Mouse (Mus musculus) heart, embryonic 13.5 days (tissue): Measurements from ENCODE around the gene Sema5a. TPM values are rescaled to one million over a fixed set of nuclear protein-coding genes. Genes with fewer than 3 reads are reported as not detected.

Experiments
- ATAC-seq: fragments of 200-750 bp; cut with Nextera tagmentation; 2 replicates; pipeline ENCODE4 v1.8.0; 2017; ENCODE audit warnings: moderate TSS enrichment; ENCODE audit not compliant: insufficient number of reproducible peaks, low FRiP score, low TSS enrichment; ENCODE audit errors: extremely low read depth
- H3K27ac ChIP-seq: fragments of 300-500 bp; sonication (generic); replicated peaks from 2 replicates; pipeline ENCODE4 v1.5.1; 2015; ENCODE audit warnings: moderate library complexity, mild to moderate bottlenecking, inconsistent platforms
- H3K27me3 ChIP-seq: fragments of 300-500 bp; sonication (generic); replicated peaks from 2 replicates; pipeline ENCODE4 v1.6.1; 2015; ENCODE audit warnings: mild to moderate bottlenecking, inconsistent platforms
- H3K36me3 ChIP-seq: fragments of 300-500 bp; sonication (generic); 2 replicates; pipeline ENCODE4 v1.6.1; 2015; ENCODE audit warnings: mild to moderate bottlenecking, inconsistent platforms
- H3K4me1 ChIP-seq: fragments of 300-500 bp; sonication (generic); 2 replicates; pipeline ENCODE4 v1.6.1; 2015; ENCODE audit warnings: inconsistent platforms
- H3K4me2 ChIP-seq: fragments of 300-500 bp; sonication (generic); 2 replicates; pipeline ENCODE4 v1.6.1; 2015; ENCODE audit warnings: inconsistent platforms, mild to moderate bottlenecking, moderate library complexity
- H3K4me3 ChIP-seq: fragments of 300-500 bp; sonication (generic); 2 replicates; pipeline ENCODE4 v1.5.1; 2015; ENCODE audit warnings: moderate library complexity, mild to moderate bottlenecking, inconsistent platforms
- H3K9ac ChIP-seq: fragments of 300-500 bp; sonication (generic); 2 replicates; pipeline ENCODE4 v1.6.1; 2015; ENCODE audit warnings: inconsistent platforms, mild to moderate bottlenecking, moderate library complexity
- H3K9me3 ChIP-seq: fragments of 300-500 bp; sonication (generic); 2 replicates; pipeline ENCODE4 v1.6.1; 2016; ENCODE audit warnings: inconsistent platforms
- WGBS: fragments of 180-500 bp; shearing (Covaris S2); methylation state at CpG from one replicate; pipeline ENCODE4 v1.1.7; 2015; ENCODE audit warnings: mixed read lengths; 5-methylcytosine and 5-hydroxymethylcytosine counted together
- polyA plus RNA-seq: library from polyadenylated mRNA; unstranded; fragments of >200 nt; fragmentation: Nextera tagmentation; extraction: Ambion mirVana; gene quantifications from 2 replicates; pipeline ENCODE4 v1.2.1, GENCODE M21; 2015

Gene Sema5a
- polyA plus RNA-seq, 1 experiment from 2014 or later = 6.3 TPM

DNA sequence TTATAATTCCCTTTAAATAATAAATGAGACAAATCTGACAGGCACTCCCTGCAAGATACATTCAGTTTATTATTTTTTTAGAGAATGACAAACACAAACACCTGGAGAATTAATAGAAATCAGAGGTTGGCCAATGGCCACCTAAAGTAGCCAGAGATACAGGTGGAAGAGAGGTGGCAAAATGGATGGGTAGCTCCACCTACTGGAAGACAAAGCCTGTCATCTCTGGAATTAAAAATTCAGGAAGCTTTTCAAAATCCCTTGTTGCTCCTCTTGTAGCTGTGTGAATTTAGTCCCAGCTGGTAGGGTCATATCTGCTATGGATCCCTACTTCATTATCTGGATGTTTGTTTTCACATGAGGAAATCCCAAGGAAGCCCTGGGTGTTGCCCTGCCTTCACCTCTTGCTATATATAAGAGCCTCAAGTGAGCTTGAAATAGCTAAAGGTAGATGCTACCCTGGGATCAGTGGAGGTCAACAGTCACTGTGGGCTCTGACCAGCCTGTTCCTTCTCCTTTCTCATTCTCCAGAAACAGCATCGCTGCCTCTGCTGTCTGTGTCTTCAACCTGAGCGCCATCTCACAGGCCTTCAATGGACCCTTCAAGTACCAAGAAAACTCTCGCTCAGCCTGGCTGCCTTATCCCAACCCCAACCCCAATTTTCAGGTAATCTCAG lies 323.7 kb downstream of the Sema5a start:
- H3K4me1 ChIP-seq = no peaks in the 10 kb centered on the region
- H3K9me3 ChIP-seq = no peaks in the 10 kb centered on the region
- no peaks in the 10 kb centered on the region for H3K36me3 ChIP-seq
- no peak overlapping the region for H3K4me3 ChIP-seq
- H3K4me2 ChIP-seq = no peak overlapping the region
- H3K27ac ChIP-seq = no peak overlapping the region
- H3K27me3 ChIP-seq = no peaks in the 10 kb centered on the region
- 89% methylated on average over 3 of the region's 3 CpGs for WGBS
- H3K9ac ChIP-seq = no peak overlapping the region
- no peak for ATAC-seq

DNA sequence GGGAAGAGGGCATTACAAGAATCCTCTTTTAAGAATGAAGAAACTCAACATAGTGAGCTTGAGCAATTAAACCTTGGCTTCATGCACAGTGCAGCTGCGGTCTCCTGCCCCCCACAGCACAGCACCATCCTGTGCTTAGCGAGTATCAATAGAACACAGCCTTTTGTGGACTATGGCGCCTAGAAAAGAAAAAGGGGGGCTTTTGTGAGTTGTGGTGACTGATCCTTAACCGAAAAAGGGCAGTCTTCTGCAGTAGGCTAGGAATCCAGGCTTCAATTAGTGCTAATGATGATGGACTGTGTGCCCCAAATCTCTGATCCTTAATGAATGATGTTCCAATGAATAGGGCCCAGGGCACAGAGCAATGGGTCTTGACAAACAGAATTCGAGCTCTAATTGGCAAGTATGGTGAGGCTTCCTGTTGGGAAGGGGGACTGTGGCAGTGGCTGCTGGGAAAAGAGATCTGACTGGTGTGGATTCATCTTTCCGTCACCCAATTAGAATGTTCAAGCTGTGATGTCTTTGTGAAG lies 324.3 kb downstream of the Sema5a start:
- no peaks in the 10 kb centered on the region for H3K36me3 ChIP-seq
- H3K4me2 ChIP-seq = no peak overlapping the region
- no peaks in the 10 kb centered on the region for H3K9me3 ChIP-seq
- WGBS = 75% methylated on average over 6 of the region's 6 CpGs
- no peak overlapping the region for H3K4me3 ChIP-seq
- no peak overlapping the region for H3K27ac ChIP-seq
- H3K4me1 ChIP-seq = no peaks in the 10 kb centered on the region
- no peak for ATAC-seq
- no peak overlapping the region for H3K9ac ChIP-seq
- H3K27me3 ChIP-seq = no peaks in the 10 kb centered on the region

DNA sequence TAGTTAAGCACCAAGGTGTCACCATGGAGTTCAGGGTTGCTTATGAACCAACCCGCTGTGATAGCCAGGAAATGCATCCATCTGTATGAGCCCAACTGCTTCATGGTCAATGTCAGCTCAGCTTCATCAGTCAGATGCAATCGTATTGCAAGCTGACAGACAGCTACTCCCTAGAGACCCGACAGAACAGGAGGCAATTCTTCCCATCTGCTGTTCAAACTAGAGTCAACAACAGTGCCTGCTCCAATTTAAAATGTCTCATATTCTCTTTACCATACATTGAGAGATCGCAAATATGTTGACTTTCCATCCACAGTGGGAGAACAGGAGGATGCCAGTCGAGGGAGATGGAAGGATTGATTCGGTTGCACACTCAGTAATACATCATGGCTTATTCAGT lies 329.7 kb downstream of the Sema5a start:
- H3K4me1 ChIP-seq = 0 out of 2 replicates have a peak, but pooled peaks cover 4% of the 10 kb centered on the region
- H3K9ac ChIP-seq = no peak overlapping the region
- H3K4me2 ChIP-seq = no peak overlapping the region
- WGBS = 75% methylated on average over 6 of the region's 6 CpGs
- no peak overlapping the region for H3K27ac ChIP-seq
- no peak for ATAC-seq
- H3K36me3 ChIP-seq = no peaks in the 10 kb centered on the region
- H3K27me3 ChIP-seq = no peaks in the 10 kb centered on the region
- H3K9me3 ChIP-seq = no peaks in the 10 kb centered on the region
- H3K4me3 ChIP-seq = no peak overlapping the region

DNA sequence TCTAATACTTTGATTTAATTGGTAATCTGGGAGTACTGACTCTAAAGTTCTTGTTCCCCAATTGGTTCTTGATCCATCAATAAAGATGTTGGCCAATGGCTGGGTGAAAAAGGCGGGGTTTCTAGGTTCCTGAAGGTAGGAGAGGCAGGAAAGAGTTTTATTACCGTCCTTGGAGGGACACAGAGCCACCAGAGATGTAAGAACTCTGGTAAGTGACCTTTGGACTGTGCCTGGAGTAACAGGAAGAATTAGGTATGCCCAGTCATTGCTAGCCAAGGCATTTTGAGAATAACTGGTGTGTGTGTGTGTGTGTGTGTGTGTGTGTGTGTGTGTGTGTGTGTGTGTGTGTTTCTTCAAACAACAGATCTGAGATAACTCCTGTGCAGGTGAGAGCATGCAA lies 330.6 kb downstream of the Sema5a start:
- Histone ChIP-seq H3K27ac (no peak overlapping the region), H3K9me3 (no peaks in the 10 kb centered on the region), H3K9ac (no peak overlapping the region), H3K4me3 (no peak overlapping the region), H3K4me2 (no peak overlapping the region), H3K27me3 (no peaks in the 10 kb centered on the region), H3K36me3 (no peaks in the 10 kb centered on the region), H3K4me1 (0 out of 2 replicates have a peak, but pooled peaks cover 4% of the 10 kb centered on the region)
- no peak for ATAC-seq
- 76% methylated on average over 2 of the region's 2 CpGs for WGBS

DNA sequence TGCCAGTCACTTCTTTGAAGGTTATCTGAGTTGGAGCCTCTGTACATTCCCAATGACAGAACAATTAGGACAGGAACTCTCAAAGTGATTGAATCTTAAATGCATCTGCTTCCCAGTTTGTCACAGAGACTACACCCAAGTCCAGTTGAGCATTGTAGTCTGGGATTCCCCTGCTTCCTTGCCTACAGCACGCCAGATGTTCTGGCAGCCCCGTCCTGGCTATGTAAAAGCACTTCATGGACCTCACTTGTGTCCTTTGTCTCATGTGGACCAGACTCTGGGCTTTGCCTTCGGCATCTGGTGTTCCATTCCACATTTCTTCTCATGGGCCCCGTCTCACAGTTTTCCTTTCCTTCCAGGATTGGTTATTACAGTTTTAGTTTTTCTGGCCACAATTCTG lies 334.7 kb downstream of the Sema5a start:
- Histone ChIP-seq H3K9ac (no peak overlapping the region), H3K36me3 (no peaks in the 10 kb centered on the region), H3K27me3 (no peaks in the 10 kb centered on the region), H3K4me3 (no peak overlapping the region), H3K27ac (no peak overlapping the region), H3K4me2 (no peak overlapping the region), H3K4me1 (0 out of 2 replicates have a peak, but pooled peaks cover 4% of the 10 kb centered on the region), H3K9me3 (no peaks in the 10 kb centered on the region)
- no peak for ATAC-seq
- 75% methylated on average over 4 of the region's 4 CpGs for WGBS

DNA sequence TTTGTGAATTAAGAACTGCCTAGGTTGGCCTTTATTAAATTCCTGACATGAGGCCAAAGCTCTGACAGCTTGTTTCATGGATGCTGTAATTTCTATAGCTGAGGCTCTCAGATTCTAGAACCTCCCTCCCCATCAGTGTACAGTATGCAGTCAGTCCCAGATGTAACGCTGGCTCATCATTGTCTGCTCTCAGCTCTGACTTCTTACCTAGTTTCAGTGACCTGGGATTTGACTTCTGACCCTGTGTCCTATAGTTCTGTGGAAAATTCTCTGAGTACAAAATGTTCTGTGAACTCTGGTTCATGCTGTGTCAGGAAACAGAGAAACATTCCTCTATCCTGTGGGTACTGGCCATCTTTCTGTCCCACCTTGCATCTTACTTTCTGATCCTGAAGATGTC lies 346.0 kb downstream of the Sema5a start:
- no peak for ATAC-seq
- Histone ChIP-seq H3K4me3 (no peak overlapping the region), H3K36me3 (no peaks in the 10 kb centered on the region), H3K4me2 (no peak overlapping the region), H3K27ac (no peak overlapping the region), H3K9me3 (no peaks in the 10 kb centered on the region), H3K27me3 (no peaks in the 10 kb centered on the region), H3K9ac (no peak overlapping the region), H3K4me1 (no peaks in the 10 kb centered on the region)
- WGBS = 79% methylated on average over 1 of the region's 1 CpGs

DNA sequence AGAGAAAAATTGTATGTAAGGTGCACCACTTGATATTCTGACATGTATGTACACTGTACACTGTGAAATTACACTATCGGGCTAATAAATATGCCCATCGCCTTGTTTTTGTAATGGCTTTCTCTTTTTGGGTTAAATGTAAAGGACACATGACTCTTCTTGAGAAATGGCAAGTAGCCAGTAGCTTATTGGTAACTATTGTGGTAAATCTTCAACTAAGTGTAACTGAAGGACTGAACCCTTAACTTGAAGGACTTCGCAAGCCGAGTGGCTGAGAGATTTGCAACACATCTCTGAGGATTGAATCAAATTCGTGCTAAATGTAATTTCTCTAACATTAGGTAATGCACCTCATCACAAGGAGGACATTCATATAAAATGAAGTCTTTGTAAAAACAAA lies 349.1 kb downstream of the Sema5a start:
- Histone ChIP-seq H3K4me3 (no peak overlapping the region), H3K27me3 (no peaks in the 10 kb centered on the region), H3K9me3 (no peaks in the 10 kb centered on the region), H3K27ac (no peak overlapping the region), H3K4me1 (no peaks in the 10 kb centered on the region), H3K4me2 (no peak overlapping the region), H3K36me3 (no peaks in the 10 kb centered on the region), H3K9ac (no peak overlapping the region)
- WGBS = 84% methylated on average over 5 of the region's 5 CpGs
- no peak for ATAC-seq

DNA sequence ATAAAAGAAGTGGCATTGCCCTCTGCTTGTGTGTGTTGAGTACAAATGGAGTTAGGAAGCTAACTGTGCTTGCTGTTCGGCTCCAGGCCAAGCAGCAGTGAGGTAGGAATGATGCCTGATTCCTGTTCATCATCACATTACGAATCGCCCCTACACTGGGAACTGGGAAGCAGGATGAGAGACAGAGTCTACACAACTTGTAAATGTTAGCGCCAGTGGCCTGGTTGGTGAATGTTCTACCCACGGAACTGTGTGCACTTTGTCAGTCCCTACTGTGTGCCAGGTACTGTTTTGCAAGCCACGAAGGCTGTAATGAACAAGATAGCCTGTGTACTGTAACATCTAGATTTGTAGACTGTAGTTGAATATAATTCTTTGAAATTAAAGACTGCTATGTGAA lies 352.0 kb downstream of the Sema5a start:
- Histone ChIP-seq H3K4me3 (no peak overlapping the region), H3K9me3 (no peaks in the 10 kb centered on the region), H3K27ac (no peak overlapping the region), H3K9ac (no peak overlapping the region), H3K4me1 (no peaks in the 10 kb centered on the region), H3K36me3 (no peaks in the 10 kb centered on the region), H3K4me2 (no peak overlapping the region), H3K27me3 (no peaks in the 10 kb centered on the region)
- WGBS = 77% methylated on average over 6 of the region's 6 CpGs
- no peak for ATAC-seq

DNA sequence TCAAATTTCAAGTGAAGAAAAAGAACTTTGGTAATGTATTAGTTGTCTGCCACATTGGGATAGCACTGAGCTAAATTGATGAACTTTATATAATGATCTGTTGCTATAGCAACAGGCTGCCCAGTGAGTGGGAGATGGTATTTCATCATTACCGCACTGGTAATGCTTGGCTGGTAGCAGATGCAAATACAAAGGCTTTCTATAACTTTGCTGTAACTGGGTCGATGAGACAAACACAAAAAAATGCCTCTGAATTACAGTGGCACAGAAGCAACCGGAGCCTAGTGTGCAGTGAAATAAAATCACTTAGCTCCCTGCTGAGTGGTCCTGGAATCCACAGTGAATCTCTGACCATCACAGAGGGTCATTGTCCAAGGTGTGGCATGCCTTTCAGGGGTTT lies 352.6 kb downstream of the Sema5a start:
- Histone ChIP-seq H3K36me3 (no peaks in the 10 kb centered on the region), H3K4me1 (no peaks in the 10 kb centered on the region), H3K4me2 (no peak overlapping the region), H3K9me3 (no peaks in the 10 kb centered on the region), H3K27ac (no peak overlapping the region), H3K4me3 (no peak overlapping the region), H3K27me3 (no peaks in the 10 kb centered on the region), H3K9ac (no peak overlapping the region)
- WGBS = 77% methylated on average over 3 of the region's 3 CpGs
- no peak for ATAC-seq

DNA sequence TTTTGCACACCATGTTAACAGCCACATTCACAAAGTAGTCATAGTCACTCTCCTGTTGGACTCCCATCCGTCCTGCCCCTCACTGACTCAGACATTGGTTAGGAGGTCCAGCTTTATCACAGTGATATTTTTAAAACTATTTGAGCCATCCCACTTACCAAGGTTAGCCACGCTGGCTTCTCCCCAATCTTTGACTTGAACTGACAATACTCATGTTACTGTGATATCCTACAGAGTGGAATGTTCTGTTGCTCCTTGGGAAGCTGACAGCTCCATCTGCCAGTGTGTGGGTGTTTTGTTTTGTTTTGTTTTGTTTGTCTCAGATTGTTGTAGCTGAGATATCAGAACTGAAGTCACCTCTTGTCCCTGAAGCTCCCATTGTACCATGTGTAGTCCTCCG lies 362.6 kb downstream of the Sema5a start:
- 53% methylated on average over 3 of the region's 3 CpGs for WGBS
- H3K4me3 ChIP-seq = no peak overlapping the region
- no peaks in the 10 kb centered on the region for H3K27me3 ChIP-seq
- no peak for ATAC-seq
- H3K9ac ChIP-seq = no peak overlapping the region
- peaks cover 22% of the 10 kb centered on the region for H3K4me1 ChIP-seq
- H3K36me3 ChIP-seq = no peaks in the 10 kb centered on the region
- no peak overlapping the region for H3K4me2 ChIP-seq
- no peaks in the 10 kb centered on the region for H3K9me3 ChIP-seq
- H3K27ac ChIP-seq = no peak overlapping the region

DNA sequence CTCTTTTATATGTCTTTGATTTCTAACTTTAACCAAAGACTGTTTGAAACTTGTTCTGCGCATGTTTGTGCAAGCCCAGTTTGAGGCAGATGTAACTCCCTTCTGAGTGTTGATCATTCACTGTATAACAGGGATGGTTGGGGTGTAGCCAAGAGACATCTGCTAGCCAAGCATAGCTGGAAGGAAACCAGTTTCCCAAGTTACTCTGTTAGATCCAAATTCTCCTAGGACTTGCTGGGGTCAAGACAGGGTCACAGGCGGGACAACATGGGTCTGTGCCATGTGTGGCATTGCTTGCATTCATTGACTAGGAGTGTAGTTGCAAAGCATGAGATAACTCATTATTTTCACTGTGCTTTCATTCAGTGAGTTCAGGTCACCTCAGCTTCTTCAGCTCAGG lies 366.2 kb downstream of the Sema5a start:
- peaks cover 22% of the 10 kb centered on the region for H3K4me1 ChIP-seq

DNA sequence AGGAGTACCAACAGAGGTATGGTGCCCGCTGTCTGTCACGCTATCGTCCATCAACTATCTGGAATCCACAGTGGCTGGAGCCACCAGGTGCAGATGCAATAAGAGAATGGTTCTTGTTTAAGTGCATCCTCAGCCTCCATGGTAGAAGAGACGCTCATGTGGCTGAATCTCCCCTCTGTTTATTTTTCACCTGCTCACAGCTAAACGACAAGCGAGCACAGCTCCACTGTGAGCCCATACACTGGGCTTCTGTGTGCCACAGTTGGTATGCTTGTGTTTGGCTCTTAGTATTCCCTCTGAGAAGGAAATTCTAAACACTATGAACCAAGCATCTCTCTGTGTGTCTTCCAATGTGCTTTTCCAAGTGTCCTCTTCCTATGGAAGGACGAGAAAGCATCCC lies 366.6 kb downstream of the Sema5a start:
- Histone ChIP-seq H3K27me3 (no peaks in the 10 kb centered on the region), H3K9ac (no peak overlapping the region), H3K4me2 (no peak overlapping the region), H3K36me3 (no peaks in the 10 kb centered on the region), H3K4me3 (no peak overlapping the region), H3K9me3 (no peaks in the 10 kb centered on the region), H3K27ac (no peak overlapping the region), H3K4me1 (peaks cover 22% of the 10 kb centered on the region)
- 82% methylated on average over 7 of the region's 7 CpGs for WGBS
- no peak for ATAC-seq

More for the DNA sequence above, 366.2 kb downstream of the Sema5a start:
- no peak for ATAC-seq
- no peaks in the 10 kb centered on the region for H3K9me3 ChIP-seq
- H3K9ac ChIP-seq = no peak overlapping the region
- no peaks in the 10 kb centered on the region for H3K27me3 ChIP-seq
- no peak overlapping the region for H3K4me3 ChIP-seq
- no peak overlapping the region for H3K4me2 ChIP-seq
- H3K36me3 ChIP-seq = no peaks in the 10 kb centered on the region
- WGBS = 65% methylated on average over 2 of the region's 2 CpGs
- no peak overlapping the region for H3K27ac ChIP-seq
